Mouse (Mus musculus) MEL (cell line): ENCODE data around the gene Ube2j1. TPM values are rescaled to one million over a fixed set of nuclear protein-coding genes. Genes with fewer than 3 reads are reported as not detected.

ENCODE experiments used
- DNase-seq: peaks from one replicate; pipeline ENCODE4 v3.0.0; 2011; ENCODE audit warnings: low read depth, low spot score
- H3K27ac ChIP-seq: 2 replicates; pipeline ENCODE4 v1.5.1; 2012; ENCODE audit warnings: low read depth, mild to moderate bottlenecking, control low read depth, low read length, moderate library complexity; ENCODE audit not compliant: control insufficient read depth
- H3K27me3 ChIP-seq, 2 experiments: fragments of 150-350 bp in 1 of 2; sonication (generic) in 1 of 2; 2 replicates each; pipeline ENCODE4 v1.6.1; 2012; ENCODE audit warnings: low read length in 2 of 2, mild to moderate bottlenecking in 2 of 2, improper control_type of control experiment in 1 of 2, moderate library complexity in 1 of 2; ENCODE audit not compliant: insufficient read depth in 2 of 2, control insufficient read depth in 1 of 2
- H3K36me3 ChIP-seq, 2 experiments: 2 replicates each; pipeline ENCODE4 v1.6.1; 2012 to 2014; ENCODE audit warnings: low read length in 2 of 2, improper control_type of control experiment in 1 of 2, inconsistent platforms in 1 of 2, mild to moderate bottlenecking in 1 of 2; ENCODE audit not compliant: insufficient read depth in 2 of 2, control insufficient read depth in 1 of 2
- H3K4me1 ChIP-seq, 2 experiments: fragments of 150-350 bp in 1 of 2; sonication (generic) in 1 of 2; 2 replicates each; pipeline ENCODE4 v1.6.1; 2012; ENCODE audit warnings: low read length in 2 of 2, improper control_type of control experiment in 1 of 2, mild to moderate bottlenecking in 1 of 2; ENCODE audit not compliant: insufficient read depth in 2 of 2, control insufficient read depth in 1 of 2
- H3K4me3 ChIP-seq, 2 experiments: fragments of 150-350 bp in 1 of 2; sonication (generic) in 1 of 2; 2 replicates each; pipeline ENCODE4 v1.5.1; 2012; ENCODE audit warnings: low read depth in 2 of 2, low read length in 2 of 2, mild to moderate bottlenecking in 2 of 2, moderate library complexity in 2 of 2, control low read depth in 1 of 2, improper control_type of control experiment in 1 of 2; ENCODE audit not compliant: control insufficient read depth in 1 of 2, insufficient read depth in 1 of 2
- H3K79me2 ChIP-seq: 2 replicates; pipeline ENCODE4 v1.6.1; 2012; ENCODE audit warnings: mild to moderate bottlenecking, low read length, moderate library complexity; ENCODE audit not compliant: control insufficient read depth, poor library complexity, insufficient read depth
- H3K9ac ChIP-seq: 2 replicates; pipeline ENCODE4 v1.6.1; 2012; ENCODE audit warnings: low read depth, mild to moderate bottlenecking, control low read depth, low read length, moderate library complexity; ENCODE audit not compliant: control insufficient read depth, poor library complexity, severe bottlenecking
- H3K9me3 ChIP-seq: fragments of 150-350 bp; sonication (generic); replicated peaks from 2 replicates; pipeline ENCODE4 v1.6.1; 2012; ENCODE audit warnings: mild to moderate bottlenecking, low read length, improper control_type of control experiment, moderate library complexity; ENCODE audit not compliant: insufficient read depth
- CHD1 ChIP-seq: IDR thresholded peaks from 2 replicates; pipeline ENCODE4 v1.6.1; 2012; ENCODE audit warnings: low read depth, mild to moderate bottlenecking, inconsistent platforms, low read length, improper control_type of control experiment
- CTCF ChIP-seq, 3 experiments: IDR thresholded peaks in 2 of 3; conservative IDR thresholded peaks in 1 of 3; 2 replicates each; pipeline ENCODE4 v1.5.1; 2011 to 2012; ENCODE audit warnings: low read length in 3 of 3, low read depth in 2 of 3, mild to moderate bottlenecking in 2 of 3, improper control_type of control experiment in 1 of 3, inconsistent platforms in 1 of 3, mixed read lengths in 1 of 3, moderate library complexity in 1 of 3; ENCODE audit not compliant: control insufficient read depth in 1 of 3, insufficient read depth in 1 of 3, poor library complexity in 1 of 3, severe bottlenecking in 1 of 3
- ELF1 ChIP-seq: IDR thresholded peaks from 2 replicates; pipeline ENCODE4 v1.6.1; 2014; ENCODE audit warnings: low read depth, mild to moderate bottlenecking, inconsistent platforms, low read length, improper control_type of control experiment, moderate library complexity
- ETS1 ChIP-seq: IDR thresholded peaks from 2 replicates; pipeline ENCODE4 v1.6.1; 2012; ENCODE audit warnings: low read depth, mild to moderate bottlenecking, inconsistent platforms, low read length, improper control_type of control experiment, moderate library complexity
- GATA1 ChIP-seq: IDR thresholded peaks from 2 replicates; pipeline ENCODE4 v1.6.1; 2011; ENCODE audit warnings: low read depth, low read length, improper control_type of control experiment
- MAX ChIP-seq: IDR thresholded peaks from 2 replicates; pipeline ENCODE4 v1.6.1; 2011; ENCODE audit warnings: low read length, improper control_type of control experiment
- MEF2A ChIP-seq: IDR thresholded peaks from 2 replicates; pipeline ENCODE4 v1.6.1; 2014; ENCODE audit warnings: low read depth, mild to moderate bottlenecking, inconsistent platforms, low read length, improper control_type of control experiment; ENCODE audit not compliant: poor library complexity, insufficient replicate concordance, severe bottlenecking; ENCODE audit errors: extremely low read depth
- MXI1 ChIP-seq: IDR thresholded peaks from 2 replicates; pipeline ENCODE4 v1.6.1; 2011; ENCODE audit warnings: mild to moderate bottlenecking, low read depth, low read length, improper control_type of control experiment
- POLR2A ChIP-seq, 2 experiments: IDR thresholded peaks; 2 replicates each; pipeline ENCODE4 v1.6.1; 2011 to 2012; ENCODE audit warnings: low read length in 2 of 2, mild to moderate bottlenecking in 2 of 2, control low read depth in 1 of 2, improper control_type of control experiment in 1 of 2, low read depth in 1 of 2, moderate library complexity in 1 of 2; ENCODE audit not compliant: control insufficient read depth in 1 of 2, insufficient read depth in 1 of 2, poor library complexity in 1 of 2
- TBP ChIP-seq: IDR thresholded peaks from 2 replicates; pipeline ENCODE4 v1.8.0; 2011; ENCODE audit warnings: low read depth, low read length, improper control_type of control experiment
- UBTF ChIP-seq: IDR thresholded peaks from 2 replicates; pipeline ENCODE4 v1.6.1; 2012; ENCODE audit warnings: low read depth, mild to moderate bottlenecking, inconsistent platforms, low read length, improper control_type of control experiment, moderate library complexity, borderline replicate concordance; ENCODE audit not compliant: insufficient read depth
- USF1 ChIP-seq: IDR thresholded peaks from 2 replicates; pipeline ENCODE4 v1.6.1; 2014; ENCODE audit warnings: low read depth, mild to moderate bottlenecking, inconsistent platforms, low read length, improper control_type of control experiment, moderate library complexity
- ZC3H11A ChIP-seq: IDR thresholded peaks from 2 replicates; pipeline ENCODE4 v1.6.1; 2012; ENCODE audit warnings: low read depth, mild to moderate bottlenecking, inconsistent platforms, low read length, improper control_type of control experiment
- ZKSCAN1 ChIP-seq: IDR thresholded peaks from 2 replicates; pipeline ENCODE4 v1.6.1; 2012; ENCODE audit warnings: low read depth, mild to moderate bottlenecking, inconsistent platforms, low read length, improper control_type of control experiment, moderate library complexity
- ZMIZ1 ChIP-seq: IDR thresholded peaks from 2 replicates; pipeline ENCODE4 v1.6.1; 2012; ENCODE audit warnings: low read depth, mild to moderate bottlenecking, inconsistent platforms, low read length, improper control_type of control experiment, moderate library complexity
- ZNF384 ChIP-seq: IDR thresholded peaks from 2 replicates; pipeline ENCODE4 v1.6.1; 2012; ENCODE audit warnings: low read depth, mild to moderate bottlenecking, inconsistent platforms, low read length, improper control_type of control experiment
- polyA plus RNA-seq, 2 experiments: library from polyadenylated mRNA; stranded (reverse) in 1 of 2; unstranded in 1 of 2; fragments of >175 nt in 1 of 2; fragments of >200 nt in 1 of 2; gene quantifications; 2 replicates each; pipeline versions ENCODE4 v1.2.1 to v1.2.4; 2012; ENCODE audit warnings: low replicate concordance in 2 of 2, low read depth in 1 of 2; ENCODE audit not compliant: insufficient read length in 2 of 2, insufficient read depth in 1 of 2, missing spikeins in 1 of 2
- total RNA-seq: library from RNA; depleted of rRNA; stranded (reverse); fragments of 300-350 nt; gene quantifications from 2 replicates; pipeline ENCODE4 v1.2.3, GENCODE M21; 2012

Ube2j1 gene
- total and polyA plus RNA-seq, 3 experiments: 32.6 to 42.9 TPM; not detected in 1

GRCm38 (mm10) chr4:33061158-33061557 is 29.9 kb downstream of the Ube2j1 start:
- TF ChIP-seq TBP: no peak
- TF ChIP-seq ELF1: no peak
- no peak overlapping the region for H3K4me3 ChIP-seq
- H3K9me3 ChIP-seq: no peaks in the 10 kb centered on the region
- no peaks in the 10 kb centered on the region for H3K36me3 ChIP-seq
- H3K27ac ChIP-seq: no peak overlapping the region
- H3K79me2 ChIP-seq: no peaks in the 10 kb centered on the region
- no peak overlapping the region for H3K9ac ChIP-seq
- no peaks in the 10 kb centered on the region for H3K4me1 ChIP-seq
- DNase-seq: no peak
- H3K27me3 ChIP-seq: no peaks in the 10 kb centered on the region

GRCm38 (mm10) chr4:33062981-33063380 is 31.8 kb downstream of the Ube2j1 start, which contains the start of gene Gabrr2:
Gene Gabrr2, plus strand, starts transcription at chr4:33062999.
- Histone ChIP-seq H3K27ac (no peak within 1 kb of the TSS), H3K4me3 (no peak within 1 kb of the TSS), H3K79me2 (no peaks in the 10 kb centered on the region), H3K9ac (no peak within 1 kb of the TSS), H3K27me3 (no peaks in the 10 kb centered on the region), H3K36me3 (no peaks in the 10 kb centered on the region), H3K9me3 (no peaks in the 10 kb centered on the region), H3K4me1 (no peaks in the 10 kb centered on the region)
- DNase-seq: no peak
- no peak for TF ChIP-seq MXI1
- TF ChIP-seq ZNF384: no peak
- TF ChIP-seq MEF2A: no peak
- TF ChIP-seq ZMIZ1: no peak
- no peak for TF ChIP-seq GATA1
- no peak for TF ChIP-seq MAX
- TF ChIP-seq ZKSCAN1: no peak
- TF ChIP-seq POLR2A (IDR thresholded peaks at IDR 0.05; ENCODE audit: control insufficient read depth in 1 of 2, insufficient read depth in 1 of 2, low read depth in 1 of 2, low read length in 2 of 2, poor library complexity in 1 of 2): no peak
- TF ChIP-seq USF1: no peak
- TF ChIP-seq CHD1: no peak
- TF ChIP-seq ETS1: no peak
- TF ChIP-seq CTCF (IDR thresholded peaks at IDR 0.05 in 2 of 3, conservative IDR thresholded peaks at IDR 0.05 in 1 of 3; ENCODE audit: control insufficient read depth in 1 of 3, insufficient read depth in 1 of 3, low read depth in 2 of 3, low read length in 3 of 3, poor library complexity in 1 of 3, severe bottlenecking in 1 of 3): no peak
- no peak for TF ChIP-seq ELF1
- TF ChIP-seq UBTF: no peak
- no peak for TF ChIP-seq ZC3H11A
